Comparison of ENCODE assay signal across 23 mouse cellular contexts in the genomic region with DNA sequence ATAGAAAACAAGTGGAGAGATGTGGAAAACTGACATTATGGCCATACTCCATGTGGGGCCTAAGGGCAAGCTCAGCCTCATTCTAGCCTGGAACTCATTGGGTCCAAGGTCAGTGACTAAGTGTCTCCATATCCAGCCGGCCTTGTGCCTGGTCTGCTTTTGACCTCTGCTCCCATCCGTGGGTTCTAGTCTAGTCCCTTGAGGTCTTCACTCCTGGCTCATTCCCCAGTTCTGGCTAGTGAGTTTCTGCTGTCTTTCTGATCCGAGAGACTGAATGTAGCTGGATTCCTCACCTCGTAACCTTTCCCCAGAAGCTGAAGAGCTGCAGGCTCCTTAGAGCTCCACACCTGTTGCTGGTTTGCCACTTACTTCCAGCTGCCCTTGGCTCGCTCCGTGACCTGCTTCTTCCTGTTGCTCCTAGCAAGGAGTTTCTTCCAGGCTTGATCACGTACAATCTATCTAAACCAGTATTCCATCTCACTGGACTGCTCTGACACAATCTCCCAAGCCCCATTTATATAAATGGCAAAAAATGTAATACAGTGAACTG.
A peak's percentile ranks its signal among the peaks of the same experiment; 100 is the strongest.
DNase-seq lines count a peak whose midpoint lies in the region; TF ChIP-seq lines count a peak whose summit lies in the region.
"Had no signal": no experiment of that assay in that cellular context is flagged by ENCODE, and none has a peak within 500 bp of the region (broad histone marks: within the 10 kb centered on the region; RNA-seq: fewer than 3 reads in every experiment).

No protein-coding gene starts in this region.

- H3K4me3 ChIP-seq in kidney, adult 2 months (ENCODE audit: insufficient read depth, low read depth, low read length), result no peak overlapping the region
- no peak overlapping the region for H3K4me3 ChIP-seq in embryonic facial prominence, embryonic 10.5 days
- H3K4me3 ChIP-seq: forebrain, embryonic 13.5 days; hindbrain, embryonic 13.5 days; limb, embryonic 13.5 days; megakaryocyte, embryonic 14.5 days had no signal

- H3K27me3 ChIP-seq in kidney, adult 2 months (replicated peaks; ENCODE audit: control insufficient read depth, insufficient read depth, low read length), result no peaks in the 10 kb centered on the region
- H3K27me3 ChIP-seq in embryonic facial prominence, embryonic 10.5 days (replicated peaks; ENCODE audit: low read depth, poor library complexity, severe bottlenecking), result no peaks in the 10 kb centered on the region
- H3K27me3 ChIP-seq: forebrain, embryonic 13.5 days; hindbrain, embryonic 13.5 days; limb, embryonic 13.5 days; megakaryocyte, embryonic 14.5 days; Patski had no signal

- peak; percentile 61 for DNase-seq in adrenal gland, postnatal 14 days
- no peak for DNase-seq in adrenal gland, adult 18-20 months (ENCODE audit: low spot score in 2 of 2)
- peak; percentile 15 for DNase-seq in kidney, adult 2 months
- no peak for DNase-seq in kidney, postnatal 14 days
- peak; percentile 9 for DNase-seq in ZHBTc4 (ENCODE audit: low read depth, low spot score)
- peak; percentile 62 for DNase-seq in embryonic facial prominence, embryonic 10.5 days (ENCODE audit: low spot score)
- no peak for DNase-seq in frontal cortex, postnatal 10 days (ENCODE audit: low spot score in 2 of 2)
- no peak for DNase-seq in spleen, postnatal 14 days (ENCODE audit: low spot score in 2 of 2)
- DNase-seq: cerebellum, adult 9-10 months; gastrocnemius, postnatal 25 days; kidney, adult 11 months; layer of hippocampus, postnatal 36 days; lung, embryonic 14.5 days; midbrain, embryonic 14.5 days; right cerebral cortex, postnatal 25 days; thymus, adult 18-20 months; thymus, postnatal 36 days had no signal

- TF ChIP-seq CTCF in kidney, adult 2 months (conservative IDR thresholded peaks at IDR 0.05; ENCODE audit: insufficient read depth, insufficient read length, low read depth, low read length), result no peak

- no peaks in the 10 kb centered on the region for H3K4me1 ChIP-seq in kidney, adult 2 months (ENCODE audit: control insufficient read depth, insufficient read depth, low read length)
- H3K4me1 ChIP-seq in embryonic facial prominence, embryonic 10.5 days, result peaks cover 10% of the 10 kb centered on the region
- H3K4me1 ChIP-seq: forebrain, embryonic 13.5 days; hindbrain, embryonic 13.5 days; megakaryocyte, embryonic 14.5 days had no signal

- TF ChIP-seq POLR2A in kidney, adult 2 months (IDR thresholded peaks at IDR 0.05; ENCODE audit: low read depth, low read length), result no peak

- WGBS in kidney, adult 2 months, result 64% methylated on average over 7 of the region's 7 CpGs
- WGBS in embryonic facial prominence, embryonic 10.5 days, result 46% methylated on average over 7 of the region's 7 CpGs

- no peaks in the 10 kb centered on the region for H3K9me3 ChIP-seq in embryonic facial prominence, embryonic 10.5 days
- H3K9me3 ChIP-seq: forebrain, embryonic 13.5 days; hindbrain, embryonic 13.5 days; limb, embryonic 13.5 days had no signal

- H3K36me3 ChIP-seq in kidney, adult 2 months (ENCODE audit: control insufficient read depth, insufficient read depth, low read length), result no peaks in the 10 kb centered on the region
- H3K36me3 ChIP-seq in embryonic facial prominence, embryonic 10.5 days (replicated peaks), result no peaks in the 10 kb centered on the region
- H3K36me3 ChIP-seq: hindbrain, embryonic 13.5 days; limb, embryonic 13.5 days had no signal

- peak overlapping the region; percentile 48; the same call in 1 of the 2 replicates for H3K27ac ChIP-seq in kidney, adult 2 months (ENCODE audit: insufficient read depth, low read depth, low read length)
- no peak overlapping the region for H3K27ac ChIP-seq in embryonic facial prominence, embryonic 10.5 days (replicated peaks)
- H3K27ac ChIP-seq: forebrain, embryonic 13.5 days; hindbrain, embryonic 13.5 days; limb, embryonic 13.5 days; liver, embryonic 14.5 days had no signal

Comparison
In these comparisons a context has a peak if more than half of its experiments do, and no peak if none do; other contexts are left out.
1. DNase-seq: peak in adrenal gland, postnatal 14 days (single experiment), kidney, adult 2 months (single experiment), ZHBTc4 (single experiment) and embryonic facial prominence, embryonic 10.5 days (single experiment); none in adrenal gland, adult 18-20 months (0 of 2), kidney, postnatal 14 days (single experiment), frontal cortex, postnatal 10 days (0 of 2) and spleen, postnatal 14 days (0 of 2).